Mouse (Mus musculus) CH12.LX (cell line): ENCODE results near the gene Ppp1r27.

Source experiments
- CHD2 ChIP-seq: IDR thresholded peaks from 2 replicates; pipeline ENCODE4 v1.6.1; 2011; ENCODE audit warnings: low read length, improper control_type of control experiment
- CTCF ChIP-seq, 2 experiments: IDR thresholded peaks in 1 of 2; conservative IDR thresholded peaks in 1 of 2; 2 replicates each; pipeline ENCODE4 v1.5.1; 2011 to 2012; ENCODE audit warnings: low read depth in 2 of 2, low read length in 2 of 2, improper control_type of control experiment in 1 of 2, inconsistent platforms in 1 of 2, mild to moderate bottlenecking in 1 of 2, moderate library complexity in 1 of 2
- EP300 ChIP-seq: IDR thresholded peaks from 2 replicates; pipeline ENCODE4 v1.6.1; 2011; ENCODE audit warnings: low read length, improper control_type of control experiment
- GABPA ChIP-seq: IDR thresholded peaks from 2 replicates; pipeline ENCODE4 v1.6.1; 2012; ENCODE audit warnings: low read depth, low read length, improper control_type of control experiment, inconsistent platforms; ENCODE audit not compliant: insufficient replicate concordance
- HCFC1 ChIP-seq: IDR thresholded peaks from 2 replicates; pipeline ENCODE4 v1.6.1; 2012; ENCODE audit warnings: low read depth, mild to moderate bottlenecking, inconsistent platforms, low read length, improper control_type of control experiment
- JUN ChIP-seq: IDR thresholded peaks from 2 replicates; pipeline ENCODE4 v1.6.1; 2011; ENCODE audit warnings: low read depth, mild to moderate bottlenecking, low read length, improper control_type of control experiment, moderate library complexity; ENCODE audit not compliant: insufficient read depth
- MAZ ChIP-seq: IDR thresholded peaks from 2 replicates; pipeline ENCODE4 v1.6.1; 2012; ENCODE audit warnings: low read depth, mild to moderate bottlenecking, inconsistent platforms, low read length, improper control_type of control experiment, moderate library complexity
- MYC ChIP-seq: IDR thresholded peaks from 2 replicates; pipeline ENCODE4 v1.6.1; 2011; ENCODE audit warnings: low read depth, mild to moderate bottlenecking, improper control_type of control experiment, low read length
- NRF1 ChIP-seq: IDR thresholded peaks from 2 replicates; pipeline ENCODE4 v1.6.1; 2014; ENCODE audit warnings: low read depth, mild to moderate bottlenecking, inconsistent platforms, low read length, improper control_type of control experiment, moderate library complexity
- RAD21 ChIP-seq: IDR thresholded peaks from 2 replicates; pipeline ENCODE4 v1.6.1; 2011; ENCODE audit warnings: low read depth, mild to moderate bottlenecking, low read length, improper control_type of control experiment, moderate library complexity
- USF2 ChIP-seq: conservative IDR thresholded peaks from 2 replicates; pipeline ENCODE4 v1.6.1; 2011; ENCODE audit warnings: low read depth, low read length, improper control_type of control experiment
- ZNF384 ChIP-seq: IDR thresholded peaks from 2 replicates; pipeline ENCODE4 v1.6.1; 2012; ENCODE audit warnings: low read depth, low read length, improper control_type of control experiment, inconsistent platforms

- TF ChIP-seq CTCF (conservative IDR thresholded peaks at IDR 0.05 in 1 of 2, IDR thresholded peaks at IDR 0.05 in 1 of 2; ENCODE audit: low read depth in 2 of 2, low read length in 2 of 2) = peak in 1 of 2 experiments; percentile 42; a peak in 2 of 4 replicates
- no peak for TF ChIP-seq EP300
- TF ChIP-seq RAD21 = no peak
- TF ChIP-seq HCFC1 = no peak
- TF ChIP-seq CHD2 = no peak
- TF ChIP-seq USF2 = no peak
- TF ChIP-seq NRF1 = no peak
- no peak for TF ChIP-seq JUN
- TF ChIP-seq ZNF384 = no peak
- TF ChIP-seq MAZ = no peak
- no peak for TF ChIP-seq GABPA
- TF ChIP-seq MYC = no peak
These were observed 14.2 kb upstream of the Ppp1r27 start for GRCm38 (mm10) chr11:120565114-120565513.
